Mouse (Mus musculus): Measurements from ENCODE around the gene Slco1a5. TPM values are rescaled to one million over a fixed set of nuclear protein-coding genes. Genes with fewer than 3 reads are reported as not detected.
"Not testable (repeated sequence)": the region's sequence is repeated elsewhere in the genome, so short reads cannot be mapped to it uniquely, and the experiment has no call there.

Slco1a5 gene
- total RNA-seq, 4 experiments from 2014 or later, result not detected

DNA sequence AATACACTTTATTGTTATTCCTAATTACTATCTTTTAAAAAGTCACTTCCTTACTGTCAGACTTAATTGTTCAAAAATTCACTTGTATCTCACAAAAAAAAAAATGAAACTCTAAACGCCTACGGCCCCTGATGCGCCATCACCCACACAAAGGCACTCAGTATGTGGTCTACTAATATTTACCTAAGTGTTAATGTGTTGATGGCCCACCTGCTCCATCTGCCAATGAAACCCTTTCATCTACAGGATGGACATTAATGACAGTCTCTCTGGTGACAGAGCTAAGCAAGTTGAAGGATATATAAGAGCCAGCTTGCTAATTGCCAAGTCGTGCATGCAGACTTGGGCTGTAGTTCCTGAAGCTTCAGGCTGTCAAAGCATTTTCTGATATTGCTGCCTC, 24.7 kb downstream of the Slco1a5 start, which contains the start of gene Iapp:
TSS of gene Iapp (plus strand) at position 326 of the 400 bp plus-strand sequence.
- no peak for DNase-seq (ENCODE audit: low spot score)

DNA sequence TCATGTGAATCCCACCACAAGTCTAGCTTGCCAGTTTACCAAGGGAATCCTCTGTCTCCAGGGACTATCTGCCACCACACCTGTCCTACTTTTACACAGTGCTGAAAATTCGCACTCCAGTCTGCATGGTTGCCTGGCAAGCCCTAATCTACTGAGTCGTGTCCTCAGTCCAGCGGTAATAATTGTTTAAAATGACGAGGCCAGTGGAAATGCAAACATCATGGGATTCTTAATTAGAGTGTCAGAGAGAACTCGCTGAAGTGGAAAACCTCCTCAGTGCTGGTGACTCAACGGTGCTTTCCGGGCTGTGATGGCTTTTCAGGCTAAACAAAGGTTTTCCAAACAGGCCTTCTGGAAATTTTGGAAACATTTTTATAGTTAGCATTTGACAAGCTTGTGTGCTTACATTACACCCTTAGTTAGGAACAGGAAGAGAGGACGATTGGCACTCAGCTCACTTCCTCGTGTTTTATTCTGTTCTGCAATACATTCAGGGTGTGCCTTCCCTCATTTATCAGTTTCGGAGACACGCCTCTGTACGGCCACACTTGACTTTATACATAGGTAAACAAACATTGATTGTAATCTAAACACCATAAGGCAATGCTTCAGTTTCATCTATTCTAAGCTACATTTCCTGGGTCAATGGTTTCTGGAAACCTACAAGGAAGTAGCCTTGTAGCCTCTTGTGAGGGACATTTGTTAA, 33.2 kb downstream of the Slco1a5 start:
- no peak for DNase-seq (ENCODE audit: low spot score)

- no peak for DNase-seq (ENCODE audit: low spot score)
Observed at GRCm38 (mm10) chr6:142275721-142276442, 46.9 kb downstream of the Slco1a5 start.

DNA sequence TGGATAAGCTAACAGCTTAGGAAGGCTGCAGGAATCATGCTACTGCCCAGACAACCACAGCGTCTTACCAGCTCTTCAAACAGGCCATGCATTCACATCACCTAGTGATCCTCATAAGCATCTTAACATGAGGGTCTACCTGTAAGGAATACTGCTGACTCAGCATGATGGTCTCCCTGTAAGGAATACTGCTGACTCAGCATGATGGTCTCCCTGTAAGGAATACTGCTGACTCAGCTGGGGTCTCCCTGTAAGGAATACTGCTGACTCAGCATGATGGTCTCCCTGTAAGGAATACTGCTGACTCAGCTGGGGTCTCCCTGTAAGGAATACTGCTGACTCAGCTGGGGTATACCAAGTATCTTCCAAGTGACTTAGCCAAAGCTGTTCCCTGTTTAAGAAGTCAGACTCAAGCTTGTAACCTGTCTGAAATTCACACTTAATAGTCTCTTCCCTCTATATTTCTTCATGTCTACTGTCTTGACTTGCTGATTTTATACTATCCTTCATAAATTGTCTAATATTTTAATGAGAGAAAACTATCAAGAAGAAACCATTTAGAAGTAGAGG, 72.0 kb downstream of the Slco1a5 start:
- DNase-seq (ENCODE audit: low spot score), result not testable (repeated sequence)

DNA sequence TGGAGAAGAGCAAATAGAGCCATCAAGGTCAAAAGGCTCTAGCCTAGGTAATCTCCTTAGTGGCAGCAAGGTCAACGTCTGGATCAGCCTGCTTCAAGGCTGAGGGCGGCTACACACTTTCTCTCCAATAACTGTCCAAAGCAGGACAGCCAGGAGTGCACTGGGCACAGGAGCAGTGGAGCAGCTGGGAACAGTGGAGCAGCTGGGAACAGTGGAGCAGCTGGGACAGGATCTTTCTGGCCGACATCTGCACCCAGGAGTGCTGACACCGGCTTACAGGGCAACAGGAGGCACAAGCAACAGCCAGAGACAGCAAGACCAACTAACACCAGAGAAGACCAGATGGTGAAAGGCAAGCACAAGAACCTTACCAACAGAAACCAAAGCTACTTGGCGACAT, 77.7 kb downstream of the Slco1a5 start:
- DNase-seq (ENCODE audit: low spot score), result no peak

DNA sequence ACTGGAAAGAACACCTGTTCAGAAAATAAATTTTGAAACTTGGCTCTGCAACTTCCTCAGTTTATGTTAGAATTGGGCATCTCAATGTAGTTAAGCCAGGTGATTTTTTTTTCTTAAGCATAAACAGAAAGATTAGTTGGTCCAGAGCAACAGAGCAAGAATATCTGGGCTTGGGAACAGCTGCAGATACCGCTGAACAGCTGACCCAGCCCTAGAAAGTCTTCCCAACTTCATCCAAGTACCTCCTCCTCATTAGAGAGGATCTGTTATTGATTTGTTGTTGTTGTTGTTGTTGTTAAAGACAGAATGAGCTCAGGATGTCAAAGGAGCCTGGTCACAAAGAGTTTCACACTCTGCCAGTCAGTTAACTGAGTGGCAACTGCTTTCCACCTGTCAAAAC, 83.3 kb downstream of the Slco1a5 start:
- no peak for DNase-seq (ENCODE audit: low spot score)

- DNase-seq (ENCODE audit: low spot score), result no peak
Observed at GRCm38 (mm10) chr6:142220138-142220537, 102.6 kb downstream of the Slco1a5 start.

GRCm38 (mm10) chr6:142211821-142212220, 111.0 kb downstream of the Slco1a5 start:
- no peak for DNase-seq (ENCODE audit: low spot score)

GRCm38 (mm10) chr6:142209749-142210148, 113.0 kb downstream of the Slco1a5 start:
- no peak for DNase-seq (ENCODE audit: low spot score)

DNA sequence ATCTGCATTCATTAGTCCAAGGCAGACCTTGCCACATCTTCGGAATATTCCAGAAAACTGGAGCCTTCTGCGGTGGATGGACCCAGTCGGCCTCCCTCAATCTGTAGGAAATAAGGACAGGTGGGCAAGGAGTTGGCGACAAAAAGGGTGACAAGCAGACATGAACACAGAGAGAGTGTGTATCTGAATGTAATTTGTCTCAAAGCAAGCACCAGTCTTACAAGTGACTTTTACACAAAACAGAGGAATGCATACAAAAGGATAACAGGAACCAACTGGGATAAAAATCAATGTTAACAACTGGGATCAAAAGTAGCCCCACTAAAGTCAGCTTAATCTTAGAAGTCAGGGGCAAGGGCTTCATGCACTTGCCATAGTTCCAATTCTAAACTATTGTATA, 114.4 kb downstream of the Slco1a5 start, which contains the start of gene Slco1a6:
TSS of gene Slco1a6 (minus strand) at position 101 of the 400 bp plus-strand sequence.
- no peak for DNase-seq (ENCODE audit: low spot score)

GRCm38 (mm10) chr6:142200524-142200923, 122.3 kb downstream of the Slco1a5 start:
- DNase-seq (ENCODE audit: low spot score), result no peak

DNA sequence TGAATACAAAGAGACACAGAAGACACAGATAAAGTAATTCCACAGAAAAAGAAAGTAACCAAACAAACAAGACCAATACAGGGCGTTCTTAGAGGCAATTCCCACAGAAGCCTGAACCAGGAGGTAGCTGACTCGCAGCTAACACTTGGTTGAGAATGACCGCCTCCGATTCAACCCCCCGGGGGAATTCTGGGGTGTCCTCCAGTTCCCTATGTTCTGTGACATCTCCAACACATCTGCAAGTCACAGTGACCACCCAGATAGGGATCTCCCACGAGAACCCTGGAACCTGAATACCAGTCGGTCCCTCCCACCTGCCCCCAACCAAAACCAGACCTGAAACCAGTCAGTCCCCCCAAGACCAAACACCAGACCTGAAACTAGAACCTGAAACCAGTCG, 128.5 kb downstream of the Slco1a5 start:
- DNase-seq (ENCODE audit: low spot score), result no peak

DNA sequence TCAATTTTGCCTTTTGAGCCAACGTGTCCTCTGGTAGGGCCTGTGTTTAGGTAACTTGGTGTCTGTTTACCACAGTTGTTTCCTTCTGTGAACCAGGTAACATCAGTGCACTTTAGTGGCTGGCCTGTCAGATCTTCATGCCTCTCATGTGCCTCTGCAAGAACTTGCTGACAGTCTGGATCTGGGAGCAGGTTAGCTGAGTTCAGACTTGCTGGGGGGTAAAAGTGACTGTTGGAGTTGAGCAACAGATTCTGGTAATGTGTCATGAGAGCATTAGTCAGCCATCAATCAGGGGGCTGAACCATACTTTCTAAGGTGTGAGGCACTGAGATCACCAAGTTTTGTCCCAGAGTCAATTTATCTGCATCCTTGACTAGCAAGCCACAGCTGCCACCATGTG, 130.8 kb downstream of the Slco1a5 start:
- no peak for DNase-seq (ENCODE audit: low spot score)

GRCm38 (mm10) chr6:142187426-142187825, 135.4 kb downstream of the Slco1a5 start:
- DNase-seq (ENCODE audit: low spot score), result no peak

DNA sequence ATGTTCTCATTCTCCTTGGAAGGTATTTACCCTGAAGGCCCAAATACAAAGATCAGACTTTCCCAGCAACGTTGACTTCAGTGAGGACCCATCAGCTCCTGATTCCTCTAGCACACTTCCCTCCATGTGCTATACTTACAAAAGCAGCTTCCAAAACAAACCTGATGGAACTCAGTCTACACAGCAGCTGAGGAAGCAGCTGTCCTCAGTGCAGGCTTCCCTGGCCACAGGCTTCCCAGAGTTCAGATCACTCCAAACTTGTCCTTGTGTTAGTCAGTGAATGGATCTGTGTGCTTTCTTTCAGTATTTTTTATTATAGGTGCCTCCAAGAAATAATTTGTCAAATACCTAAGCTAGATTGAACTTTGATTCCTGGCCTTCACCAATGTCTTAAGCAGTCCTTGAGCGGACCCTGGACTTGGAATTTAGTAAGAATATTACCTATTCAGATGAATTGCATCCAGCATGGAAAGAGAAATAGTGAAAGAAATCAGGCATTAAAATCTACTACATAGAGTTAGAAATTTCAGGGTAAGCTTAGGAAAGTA, 136.8 kb downstream of the Slco1a5 start:
- DNase-seq (ENCODE audit: low spot score), result no peak

Other genes starting within 250 kb of the Slco1a5 start
- gene Slco1a6, start 114.5 kb downstream of the Slco1a5 start, total RNA-seq (2022), result not detected
- gene Iapp, start 24.6 kb downstream of the Slco1a5 start, total RNA-seq (2022), result not detected
- gene Pyroxd1, start 22.7 kb upstream of the Slco1a5 start, total RNA-seq (2022), result 10 to 100 TPM in 3 of 4 experiments, 1 to 10 TPM in 1; 8.7 to 11.1 (median 10.3) TPM
- 1 to 10 TPM; 6.1 to 9.6 (median 7.8) TPM for gene Recql, start 64.1 kb upstream of the Slco1a5 start, total RNA-seq (2022)
- gene Golt1b, start 64.2 kb upstream of the Slco1a5 start, total RNA-seq (2022), result 10 to 100 TPM; 13.9 to 18.7 (median 15.4) TPM
- gene Spx, start 90.5 kb upstream of the Slco1a5 start, total RNA-seq (2022), result not detected
- gene Gys2, start 150.1 kb upstream of the Slco1a5 start, total RNA-seq (2022), result not detected
- gene Ldhb, start 185.0 kb upstream of the Slco1a5 start, total RNA-seq (2022), result 1,000 to 10,000 TPM; 3,276 to 3,540 (median 3,455) TPM
- gene Kcnj8, start 248.6 kb upstream of the Slco1a5 start, total RNA-seq (2022), result 10 to 100 TPM; 16.2 to 25.0 (median 18.3) TPM